Mouse (Mus musculus) CD8-positive naive resting alpha-beta T cell, adult 57 days (primary cell): Measurements from ENCODE around the gene Vwa2. TPM values are rescaled to one million over a fixed set of nuclear protein-coding genes. Genes with fewer than 3 reads are reported as not detected.

Source experiments
- total RNA-seq: library from RNA; stranded (reverse); gene quantifications from one replicate; pipeline ENCODE4 v1.2.4, GENCODE M21; 2023

Vwa2 gene
- total RNA-seq = not detected

GRCm38 (mm10) chr19:56873816-56874600 lies at the start of gene Vwa2:
TSS of gene Vwa2 (plus strand) at chr19:56874249.

GRCm38 (mm10) chr19:56826047-56826631 lies 47.9 kb upstream of the Vwa2 start, which contains the start of gene Tdrd1:
TSS of gene Tdrd1 (plus strand) at chr19:56826209.

Other genes starting within 250 kb of the Vwa2 start
- 0.46 TPM for gene Adrb1, start 152.1 kb upstream of the Vwa2 start, total RNA-seq
- gene Ccdc186, start 52.1 kb upstream of the Vwa2 start, total RNA-seq = 27.3 TPM
- not detected for gene Tdrd1, start 48.0 kb upstream of the Vwa2 start, total RNA-seq
- not detected for gene Afap1l2, start 134.0 kb downstream of the Vwa2 start, total RNA-seq